ENCODE assay signal across 24 mouse cellular contexts in the genomic region with DNA sequence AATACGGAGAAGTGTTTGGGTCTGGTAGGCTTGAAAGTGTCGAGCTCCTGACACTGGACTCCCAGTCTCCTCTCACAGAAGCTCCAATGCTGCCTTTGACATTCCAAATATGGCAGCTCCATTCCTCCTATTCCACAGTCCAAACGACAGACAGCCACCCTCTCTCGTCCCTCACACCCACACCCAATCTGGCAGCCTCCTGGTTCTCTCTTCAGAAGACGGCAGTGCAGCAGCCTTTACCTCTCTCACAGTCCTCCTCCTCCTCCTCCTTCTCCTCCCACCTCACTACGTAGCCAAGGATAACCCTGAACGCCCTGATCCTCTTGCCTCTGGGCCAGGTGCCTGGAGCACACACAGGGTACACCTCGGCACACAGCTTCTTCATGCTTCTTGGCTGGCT. TPM values are rescaled to one million over a fixed set of nuclear protein-coding genes. Genes with fewer than 3 reads are reported as not detected.
DNase-seq lines count a peak whose midpoint lies in the region; TF ChIP-seq lines count a peak whose summit lies in the region.
"Had no signal": no experiment of that assay in that cellular context is flagged by ENCODE, and none has a peak within 500 bp of the region (broad histone marks: within the 10 kb centered on the region; RNA-seq: fewer than 3 reads in every experiment).

No protein-coding gene starts in this region.

- H3K36me3 ChIP-seq in heart, adult 2 months (ENCODE audit: control insufficient read depth, insufficient read depth, low read length) = no peaks in the 10 kb centered on the region

- no peak for TF ChIP-seq POLR2A in heart, adult 2 months (IDR thresholded peaks at IDR 0.05; ENCODE audit: insufficient read depth, low read depth, low read length)

- TF ChIP-seq CTCF in layer of hippocampus, adult 2 months (conservative IDR thresholded peaks at IDR 0.05) = no peak
- no peak for TF ChIP-seq CTCF in heart, adult 2 months (IDR thresholded peaks at IDR 0.05)

- H3K27me3 ChIP-seq in heart, adult 2 months (ENCODE audit: control insufficient read depth, insufficient read depth, low read length) = no peaks in the 10 kb centered on the region
- H3K27me3 ChIP-seq: heart, embryonic 13.5 days had no signal

- 89% methylated on average over 8 of the region's 8 CpGs for WGBS in heart, adult 2 months

- DNase-seq in right cerebral cortex, adult 18-20 months = peak; percentile 87
- DNase-seq in right cerebral cortex, postnatal 4 days = no peak
- DNase-seq in layer of hippocampus, adult 2 months (ENCODE audit: low spot score in 2 of 2) = peak; percentile 74 to 80
- DNase-seq in left cerebral cortex, adult 8-10 months (ENCODE audit: low spot score in 2 of 2) = peak; percentile 34 to 83
- DNase-seq in gastrocnemius, adult 8-10 months (ENCODE audit: low spot score in 2 of 2) = no peak
- no peak for DNase-seq in embryo, embryonic 10.5 days (ENCODE audit: low spot score)
- no peak for DNase-seq in heart, adult 2 months
- DNase-seq: adrenal gland, postnatal 36 days; cerebellum, adult 8-10 months; gastrocnemius, adult 2 months; kidney, postnatal 4 days; lung, adult 2 months had no signal

- TF ChIP-seq EP300 in heart, adult 2 months (IDR thresholded peaks at IDR 0.05; ENCODE audit: insufficient read depth, low read depth, low read length) = no peak

- 0 out of 2 replicates have a peak, but pooled peaks cover 1% of the 10 kb centered on the region for H3K79me2 ChIP-seq in heart, adult 2 months (replicated peaks; ENCODE audit: control insufficient read depth, insufficient read depth, low read length)

- intact Hi-C loops in heart, adult 2 months (cut with DNase I) = no loop called here

- no peaks in the 10 kb centered on the region for H3K4me1 ChIP-seq in heart, adult 2 months (ENCODE audit: control insufficient read depth, insufficient read depth, low read length)
- H3K4me1 ChIP-seq: heart, embryonic 13.5 days; limb, embryonic 10.5 days had no signal

- H3K9ac ChIP-seq in heart, adult 2 months (ENCODE audit: low read depth, low read length) = no peak overlapping the region
- H3K9ac ChIP-seq: heart, embryonic 13.5 days; hindbrain, embryonic 14.5 days had no signal

- no peak overlapping the region for H3K4me3 ChIP-seq in layer of hippocampus, adult 2 months
- H3K4me3 ChIP-seq in heart, adult 2 months = no peak overlapping the region
- H3K4me3 ChIP-seq: gastrocnemius, adult 2 months; heart, embryonic 13.5 days; limb, embryonic 10.5 days had no signal

- peak overlapping the region; percentile 91 for H3K27ac ChIP-seq in layer of hippocampus, adult 2 months
- no peak overlapping the region for H3K27ac ChIP-seq in heart, adult 2 months
- H3K27ac ChIP-seq: gastrocnemius, adult 2 months; heart, embryonic 13.5 days; hindbrain, embryonic 14.5 days; limb, embryonic 10.5 days had no signal

RNA-seq across cellular contexts. Expression of a gene that starts 10.9 kb away (rescaled TPM):
- 10 to 100 TPM; 45.3 to 45.4 TPM for total RNA-seq in layer of hippocampus, adult 2 months (2021)
- 10 to 100 TPM; 42.6 to 43.8 (median 42.8) TPM for total RNA-seq in left cerebral cortex, adult 8-10 months (2022)
- 10 to 100 TPM; 11.6 to 13.9 (median 13.8) TPM for total RNA-seq in gastrocnemius, adult 8-10 months (2022)
- total RNA-seq in heart, adult 2 months (2021) = 10 to 100 TPM; 20.4 to 24.9 TPM
- polyA plus RNA-seq in heart, adult 2 months (2012; rRNA removed) = 12.5 and 20.9 TPM in 2 replicates

RNA-seq across cellular contexts. Expression of a gene that starts 13.6 kb away (rescaled TPM):
- total RNA-seq in layer of hippocampus, adult 2 months (2021) = 10 to 100 TPM; 25.2 to 25.6 TPM
- 10 to 100 TPM; 23.3 to 30.5 (median 25.5) TPM for total RNA-seq in left cerebral cortex, adult 8-10 months (2022)
- total RNA-seq in gastrocnemius, adult 8-10 months (2022) = 1 to 10 TPM; 1.5 to 2.5 (median 1.9) TPM
- total RNA-seq in heart, adult 2 months (2021) = 1 to 10 TPM; 7.5 to 8.1 TPM
- polyA plus RNA-seq in heart, adult 2 months (2012; rRNA removed) = 10.0 and 15.5 TPM in 2 replicates

RNA-seq across cellular contexts. Expression of a gene that starts 33.4 kb away (rescaled TPM):
- total RNA-seq in layer of hippocampus, adult 2 months (2021) = not detected
- 1 to 10 TPM; 1.2 to 3.1 (median 1.8) TPM for total RNA-seq in left cerebral cortex, adult 8-10 months (2022)
- total RNA-seq in gastrocnemius, adult 8-10 months (2022) = not detected
- under 1 TPM; 0.23 to 0.32 TPM for total RNA-seq in heart, adult 2 months (2021)
- polyA plus RNA-seq in heart, adult 2 months (2012; rRNA removed) = 0.57 and 1.1 TPM in 2 replicates
- total RNA-seq: gastrocnemius, adult 2 months; granulocyte monocyte progenitor cell, adult 5-6 weeks; midbrain, postnatal 0 days had no signal
- polyA plus RNA-seq: C2C12; embryonic facial prominence, embryonic 11.5 days; forebrain, embryonic 14.5 days; limb, embryonic 10.5 days; midbrain, postnatal 0 days; stomach, embryonic 14.5 days; urinary bladder, adult 2 months had no signal

RNA-seq across cellular contexts. Expression of a gene that starts 46.1 kb away (rescaled TPM):
- not detected for total RNA-seq in layer of hippocampus, adult 2 months (2021)
- not detected for total RNA-seq in left cerebral cortex, adult 8-10 months (2022)
- not detected for total RNA-seq in gastrocnemius, adult 8-10 months (2022)
- total RNA-seq in heart, adult 2 months (2021) = not detected
- 0.26 and 0.62 TPM in 2 replicates for polyA plus RNA-seq in heart, adult 2 months (2012; rRNA removed)
- total RNA-seq: adrenal gland, postnatal 36 days; gastrocnemius, adult 2 months; granulocyte monocyte progenitor cell, adult 5-6 weeks; heart, postnatal 25 days; midbrain, postnatal 0 days had no signal
- polyA plus RNA-seq: C2C12; embryonic facial prominence, embryonic 11.5 days; forebrain, embryonic 14.5 days; heart, embryonic 13.5 days; hindbrain, embryonic 14.5 days; kidney, embryonic 14.5 days; limb, embryonic 10.5 days; midbrain, postnatal 0 days; stomach, embryonic 14.5 days had no signal

RNA-seq across cellular contexts. Expression of a gene that starts 56.6 kb away (rescaled TPM):
- total RNA-seq in layer of hippocampus, adult 2 months (2021) = 10 to 100 TPM; 42.8 to 50.1 TPM
- 10 to 100 TPM; 40.6 to 44.3 (median 42.9) TPM for total RNA-seq in left cerebral cortex, adult 8-10 months (2022)
- 10 to 100 TPM; 53.9 to 63.4 (median 56.8) TPM for total RNA-seq in gastrocnemius, adult 8-10 months (2022)
- 10 to 100 TPM; 28.6 to 29.4 TPM for total RNA-seq in heart, adult 2 months (2021)
- polyA plus RNA-seq in heart, adult 2 months (2012; rRNA removed) = 8.7 and 14.2 TPM in 2 replicates

Comparison
In these comparisons a context has a peak if more than half of its experiments do, and no peak if none do; other contexts are left out.
1. DNase-seq: peak in right cerebral cortex, adult 18-20 months (single experiment), layer of hippocampus, adult 2 months (2 of 2) and left cerebral cortex, adult 8-10 months (2 of 2); none in right cerebral cortex, postnatal 4 days (single experiment), gastrocnemius, adult 8-10 months (0 of 2), embryo, embryonic 10.5 days (single experiment) and heart, adult 2 months (0 of 2).